Mouse (Mus musculus) testis, postnatal 14 days (tissue): ENCODE measurements at regions not wholly inside any gene's neighbourhood (a gene's known extent, or its start where the extent isn't known, plus 50 kb on each side); places are given as distances from the start of the nearest gene placed in this dataset.

ENCODE experiments used
- DNase-seq: peaks from one replicate; pipeline ENCODE4 v3.0.0; 2021; ENCODE audit warnings: low spot score

GRCm38 (mm10) chr1:119119863-119120569, 66.6 kb upstream of the Gli2 start:
- DNase-seq: no peak

GRCm38 (mm10) chr1:119115106-119115674, 61.8 kb upstream of the Gli2 start:
- no peak for DNase-seq

- peak; percentile 24 for DNase-seq
Measured at GRCm38 (mm10) chr1:119108578-119108977, 55.2 kb upstream of the Gli2 start.

- DNase-seq: no peak
Measured at GRCm38 (mm10) chr1:119106246-119106975, 53.0 kb upstream of the Gli2 start.
